Mouse (Mus musculus): ENCODE results near the gene Kirrel.

The Kirrel gene

DNA sequence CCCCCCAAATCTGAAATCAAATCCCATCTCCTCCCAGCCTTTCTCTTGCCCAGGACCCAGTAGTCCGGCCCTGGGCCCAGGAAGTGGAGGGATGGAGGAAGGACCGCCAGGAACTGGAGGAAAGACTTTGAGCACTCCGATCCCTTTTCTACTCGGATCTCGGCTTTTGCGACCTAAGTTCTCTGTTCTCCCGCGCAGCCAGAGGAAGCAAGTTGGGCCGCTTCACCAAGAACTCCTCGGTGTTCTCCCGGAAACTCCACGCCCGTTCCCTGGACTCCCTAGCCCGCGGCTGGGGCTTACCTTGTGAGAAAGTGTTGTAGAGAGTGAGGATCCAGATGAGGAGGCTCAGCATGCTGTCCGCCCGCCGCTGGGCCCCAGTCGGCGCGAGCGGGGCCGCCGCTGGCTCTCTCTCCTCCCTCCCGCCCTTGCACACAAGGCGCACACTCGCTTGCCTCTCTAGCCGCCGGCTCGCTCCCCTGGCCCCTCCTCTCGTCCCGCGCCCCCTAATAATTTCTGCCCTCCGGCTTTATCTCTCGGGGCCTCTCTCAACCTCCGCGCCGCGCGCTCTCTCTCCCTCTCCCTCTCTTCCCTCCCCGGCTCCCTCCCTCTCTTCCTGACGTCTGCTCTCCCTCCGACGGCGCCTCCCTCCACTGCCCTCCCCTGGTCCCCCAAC, at the start of gene Kirrel:
TSS of gene Kirrel (minus strand) at position 652 of the 673 bp plus-strand sequence.
- peak; percentile 86 to 91 for DNase-seq

DNA sequence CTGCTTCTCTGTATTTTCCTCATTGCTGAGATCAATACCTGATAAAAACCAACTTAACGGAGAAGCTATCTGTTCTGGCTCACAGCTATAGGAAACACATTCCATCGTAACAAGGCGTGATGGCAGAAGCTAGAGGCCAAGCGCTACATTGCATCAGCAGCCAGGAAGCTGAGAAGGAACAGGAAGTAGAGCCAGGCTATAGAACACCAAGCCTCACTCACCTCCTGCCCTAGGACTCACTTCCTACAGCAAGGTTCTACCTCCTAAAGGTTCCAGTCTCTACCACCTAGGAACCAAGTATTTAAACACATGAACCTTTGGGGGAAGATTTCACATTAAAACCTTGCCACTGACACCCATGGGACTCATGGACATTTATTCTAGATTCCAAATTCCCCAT, 49.1 kb upstream of the Kirrel start:
- no peak for DNase-seq

GRCm38 (mm10) chr3:87222346-87222745, 47.8 kb upstream of the Kirrel start:
- DNase-seq = no peak

GRCm38 (mm10) chr3:87215176-87215575, 40.6 kb upstream of the Kirrel start:
- DNase-seq = no peak

DNA sequence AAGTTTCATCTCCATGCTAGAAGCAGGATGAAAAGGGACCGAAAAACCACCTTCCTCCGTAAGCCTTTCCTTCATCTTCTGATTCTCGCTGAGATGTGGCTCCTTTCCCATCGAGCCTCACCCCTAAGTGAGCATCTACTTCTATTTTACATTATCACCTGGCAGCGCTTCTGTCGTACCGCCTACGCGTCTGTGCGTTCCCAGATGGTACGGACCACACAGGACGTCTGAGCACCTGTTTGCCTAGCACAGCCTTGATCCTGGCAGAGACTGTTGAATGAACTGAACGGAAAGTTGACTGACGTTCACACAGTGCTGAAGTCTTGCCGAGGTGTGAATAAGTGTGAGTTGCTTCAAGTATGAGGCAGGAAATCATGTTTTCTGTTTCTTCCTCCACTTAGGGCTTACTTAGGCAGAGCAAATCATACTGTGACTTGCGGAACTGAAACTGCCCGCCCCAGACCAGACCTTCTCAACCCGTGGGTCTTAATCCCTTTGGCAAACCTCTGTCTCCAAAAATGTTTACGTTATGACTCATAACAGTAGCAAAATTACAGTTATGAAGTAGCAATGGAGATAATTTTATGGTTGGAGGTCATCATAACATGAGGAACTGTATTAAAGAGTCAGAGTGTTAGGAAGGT, 39.8 kb upstream of the Kirrel start:
- no peak for DNase-seq

- DNase-seq = no peak
These were observed 32.0 kb upstream of the Kirrel start for GRCm38 (mm10) chr3:87206336-87207075.

- DNase-seq = peak; percentile 54 to 67
These were observed 22.1 kb upstream of the Kirrel start for GRCm38 (mm10) chr3:87196637-87197036.

- DNase-seq = no peak
These were observed 20.5 kb upstream of the Kirrel start for GRCm38 (mm10) chr3:87195041-87195440.

DNA sequence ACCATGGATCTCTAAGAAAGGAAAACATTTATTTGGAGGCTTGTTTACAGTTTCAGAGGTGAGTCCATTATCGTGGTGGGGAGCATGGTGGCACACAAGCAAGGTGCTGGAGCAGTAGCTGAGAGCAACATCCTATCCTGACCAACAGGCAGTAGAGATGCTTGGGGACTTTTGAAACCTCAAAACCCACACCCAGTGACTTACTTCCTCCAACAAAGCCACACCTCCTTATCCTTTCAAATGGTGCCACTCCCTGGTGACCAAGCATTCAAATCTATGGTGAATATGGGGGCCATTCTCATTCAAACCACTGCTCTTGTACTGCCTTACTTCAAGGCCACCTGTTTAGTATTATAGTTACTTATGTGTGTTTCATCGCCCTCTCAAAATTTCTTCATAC, 20.0 kb upstream of the Kirrel start:
- DNase-seq = no peak

DNA sequence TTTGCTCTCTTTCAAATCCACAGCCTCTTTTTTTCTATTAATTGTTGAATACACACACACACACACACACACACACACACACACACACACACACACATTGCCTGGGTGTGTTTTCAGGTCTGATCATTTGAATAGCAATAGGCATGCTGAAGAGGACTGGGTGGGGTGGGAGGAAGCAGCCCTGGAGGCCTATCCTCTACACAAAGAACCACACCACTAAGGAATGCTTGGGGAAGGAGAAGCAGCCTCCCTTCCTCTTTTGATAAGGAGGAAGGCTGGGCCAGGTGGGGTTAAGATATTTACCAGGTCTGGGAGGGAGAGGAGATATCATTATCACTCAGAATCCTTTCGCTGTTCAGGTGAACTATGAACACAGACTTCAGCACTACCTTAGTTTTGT, 19.2 kb upstream of the Kirrel start:
- no peak for DNase-seq

GRCm38 (mm10) chr3:87193352-87193751, 18.8 kb upstream of the Kirrel start:
- no peak for DNase-seq

- DNase-seq = no peak
These were observed 2.1 kb upstream of the Kirrel start for GRCm38 (mm10) chr3:87176687-87177086.

- peak in 1 of 2 experiments; percentile 62 for DNase-seq
These were observed 880 bp upstream of the Kirrel start for GRCm38 (mm10) chr3:87175438-87175815.

- no peak for DNase-seq
These were observed 356 bp upstream of the Kirrel start for GRCm38 (mm10) chr3:87174769-87175437.

DNA sequence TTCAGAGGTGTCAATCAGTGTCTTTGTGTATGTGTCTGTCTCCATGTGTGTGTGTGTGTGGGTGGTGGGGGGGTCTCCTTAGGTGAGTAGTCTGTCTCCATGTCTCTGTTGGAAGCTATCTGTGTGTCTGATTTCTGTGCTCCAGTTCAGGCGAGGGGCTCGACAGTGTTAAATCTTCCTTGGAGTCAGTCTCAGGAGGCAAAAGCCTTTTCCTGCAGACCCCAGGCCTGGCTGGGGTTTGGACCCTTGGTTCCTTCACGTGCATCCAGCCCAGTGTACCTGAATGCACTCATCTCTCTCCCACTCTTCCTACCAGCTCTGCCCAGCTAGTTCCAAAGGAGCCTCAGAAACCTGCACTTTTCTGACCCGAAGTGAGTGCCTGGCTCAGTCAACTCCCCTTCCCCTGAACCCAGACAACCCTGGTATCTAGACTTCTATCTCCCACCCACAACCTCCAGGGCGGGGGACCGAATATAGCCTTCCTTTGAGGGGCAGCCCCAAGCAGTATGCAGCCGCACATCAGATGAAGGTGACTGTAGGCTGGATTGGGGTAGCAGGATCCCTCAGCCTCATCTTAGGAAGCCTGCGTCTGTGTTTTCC, 961 bp downstream of the Kirrel start:
- DNase-seq = no peak

DNA sequence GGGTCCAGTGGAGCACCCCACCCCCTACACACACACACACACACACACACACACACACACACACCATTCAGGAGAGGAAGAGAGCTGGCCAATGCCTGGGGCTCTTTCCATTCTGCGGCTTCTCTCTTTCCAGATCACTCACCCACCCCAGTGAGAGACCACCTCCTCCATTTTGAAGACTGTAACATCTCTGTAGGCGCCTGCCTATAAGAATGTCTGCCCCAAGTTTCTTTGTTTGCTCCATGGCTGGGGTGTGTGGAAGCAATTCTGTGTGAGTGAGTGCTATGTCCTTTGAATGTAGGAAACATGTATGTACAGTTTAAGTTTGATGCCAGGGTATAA, 1.5 kb downstream of the Kirrel start:
- peak in 1 of 2 experiments; percentile 45 for DNase-seq

- DNase-seq = peak; percentile 59 to 73
These were observed 2.0 kb downstream of the Kirrel start for GRCm38 (mm10) chr3:87172351-87173102.

DNA sequence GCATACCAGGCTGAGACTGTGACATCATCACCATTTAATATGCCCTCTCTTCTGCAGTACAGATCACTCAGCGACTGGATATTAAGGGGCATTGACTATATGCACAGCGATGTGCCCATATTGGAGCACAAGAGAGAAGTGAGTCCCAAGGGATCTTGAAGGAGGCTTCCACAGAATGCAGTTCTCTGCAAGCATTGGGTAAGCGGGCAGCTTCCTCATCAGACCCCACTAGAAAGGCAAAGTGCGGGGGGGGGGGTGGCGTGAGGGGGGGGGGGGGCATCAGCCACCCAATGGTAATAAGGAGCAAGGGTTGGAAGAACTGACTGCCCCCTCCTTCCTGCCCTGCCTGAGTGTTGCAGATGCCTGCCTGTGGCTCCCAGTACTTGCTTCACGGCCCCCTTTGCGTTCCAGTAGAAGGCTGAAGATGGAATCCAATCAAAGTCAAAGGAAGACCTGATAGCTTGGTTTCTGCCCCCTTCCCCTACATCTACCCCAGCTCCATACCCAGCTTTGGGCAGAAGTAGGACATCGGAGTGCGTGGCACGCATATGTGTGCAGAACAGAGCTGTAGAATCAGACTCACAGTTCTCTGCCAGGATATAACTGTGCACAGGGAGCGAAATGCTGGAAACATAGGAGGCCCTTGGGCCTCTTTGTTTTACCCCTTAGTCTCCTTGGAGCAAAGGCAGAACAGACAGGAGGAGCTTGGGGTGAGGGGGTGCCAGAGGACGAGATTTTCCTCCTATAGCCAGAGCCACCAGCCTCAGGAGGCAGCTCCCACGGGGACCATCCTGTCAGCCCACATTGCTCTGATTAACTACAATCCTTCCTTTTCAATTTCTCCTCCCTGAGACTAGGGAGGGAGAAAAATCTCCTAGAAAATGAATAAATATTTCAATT, 3.1 kb downstream of the Kirrel start:
- no peak for DNase-seq

- no peak for DNase-seq
These were observed 5.0 kb downstream of the Kirrel start for GRCm38 (mm10) chr3:87169402-87170015.

DNA sequence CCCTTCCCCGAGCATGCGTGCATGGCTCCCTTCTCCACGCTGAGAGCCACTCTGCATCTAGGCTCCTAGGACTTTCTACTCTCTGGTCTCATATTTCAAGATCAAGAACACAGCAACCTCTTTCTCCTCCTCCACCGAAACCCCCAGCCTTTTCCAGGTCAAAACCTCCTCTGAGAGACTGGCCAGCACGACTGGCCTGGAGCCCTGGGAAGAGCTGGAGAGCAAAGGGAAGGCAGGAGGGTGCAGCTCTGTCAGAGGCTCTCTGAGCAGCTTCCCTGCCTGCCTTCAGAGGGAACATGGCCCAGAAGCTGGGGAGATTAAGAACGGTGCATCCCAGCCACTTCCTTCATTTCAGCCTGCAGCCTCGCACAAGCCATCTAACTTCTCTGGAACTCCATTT, 5.8 kb downstream of the Kirrel start:
- no peak for DNase-seq

DNA sequence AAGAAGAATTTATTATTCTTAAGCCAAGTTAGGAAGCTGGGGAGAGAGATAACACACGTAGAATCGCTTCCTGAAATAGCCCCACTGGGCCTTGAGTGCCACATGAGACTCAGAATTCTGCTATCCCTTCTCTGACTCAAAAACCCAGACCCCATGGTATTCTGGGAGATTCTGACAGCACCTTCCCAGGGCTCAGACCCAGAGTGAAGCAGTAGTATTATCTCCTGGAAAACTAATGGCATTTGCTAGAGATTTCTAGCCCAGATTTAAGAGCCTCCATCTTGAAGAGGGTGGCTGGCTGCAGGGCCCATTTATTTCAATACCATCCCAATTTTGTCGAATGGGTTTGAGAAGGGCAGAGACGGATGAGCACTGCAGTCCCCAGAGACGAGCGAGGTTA, 6.9 kb downstream of the Kirrel start:
- no peak for DNase-seq
